Mouse (Mus musculus): ENCODE measurements around the gene Mptx1.

GRCm38 (mm10) chr1:174303162-174303561 lies 27.2 kb upstream of the Mptx1 start:
- no peak for TF ChIP-seq GATA1 (IDR thresholded peaks at IDR 0.05; ENCODE audit: low read length)
- no peak for TF ChIP-seq TAL1 (IDR thresholded peaks at IDR 0.05; ENCODE audit: low read length)

Data from erythroblast, embryonic 14.5 days (primary cell).